Mouse (Mus musculus) hindbrain, embryonic 16.5 days (tissue): ENCODE data around the gene Rhebl1. TPM values are rescaled to one million over a fixed set of nuclear protein-coding genes. Genes with fewer than 3 reads are reported as not detected.
"Not testable (repeated sequence)": the region's sequence is repeated elsewhere in the genome, so short reads cannot be mapped to it uniquely, and the experiment has no call there.

Experiments
- ATAC-seq: fragments of 200-750 bp; cut with Nextera tagmentation; 2 replicates; pipeline ENCODE4 v1.8.0; 2017; ENCODE audit warnings: moderate TSS enrichment, moderate library complexity
- H3K27ac ChIP-seq: fragments of 300-500 bp; sonication (generic); 2 replicates; pipeline ENCODE4 v1.5.1; 2014; ENCODE audit warnings: low read depth, mild to moderate bottlenecking, control low read depth, low read length, moderate library complexity
- H3K27me3 ChIP-seq: fragments of 300-500 bp; sonication (generic); replicated peaks from 2 replicates; pipeline ENCODE4 v1.6.1; 2014; ENCODE audit warnings: low read length; ENCODE audit not compliant: control insufficient read depth, insufficient read depth
- H3K36me3 ChIP-seq: fragments of 300-500 bp; sonication (generic); 2 replicates; pipeline ENCODE4 v1.6.1; 2014; ENCODE audit warnings: mild to moderate bottlenecking, low read length, moderate library complexity, mixed read lengths; ENCODE audit not compliant: control insufficient read depth, insufficient read depth
- H3K4me1 ChIP-seq: fragments of 300-500 bp; sonication (generic); 2 replicates; pipeline ENCODE4 v1.6.1; 2014; ENCODE audit warnings: low read depth, low read length; ENCODE audit not compliant: control insufficient read depth, insufficient read depth
- H3K4me2 ChIP-seq: fragments of 300-500 bp; sonication (generic); 2 replicates; pipeline ENCODE4 v1.6.1; 2014; ENCODE audit warnings: mild to moderate bottlenecking, low read length, control low read depth, moderate library complexity
- H3K4me3 ChIP-seq: fragments of 300-500 bp; sonication (generic); 2 replicates; pipeline ENCODE4 v1.5.1; 2014; ENCODE audit warnings: mild to moderate bottlenecking, low read length, control low read depth, moderate library complexity
- H3K9ac ChIP-seq: fragments of 300-500 bp; sonication (generic); 2 replicates; pipeline ENCODE4 v1.6.1; 2014; ENCODE audit warnings: low read depth, mild to moderate bottlenecking, control low read depth, low read length, moderate library complexity
- H3K9me3 ChIP-seq: fragments of 300-500 bp; sonication (generic); 2 replicates; pipeline ENCODE4 v1.6.1; 2014; ENCODE audit warnings: mild to moderate bottlenecking, low read length, moderate library complexity; ENCODE audit not compliant: control insufficient read depth
- WGBS: fragments of 180-500 bp; shearing (Covaris S2); extraction: QIAGEN DNeasy Blood & Tissue Kit; methylation state at CpG from one replicate; pipeline ENCODE4 v1.1.7; 2014; 5-methylcytosine and 5-hydroxymethylcytosine counted together
- polyA plus RNA-seq: library from polyadenylated mRNA; unstranded; fragments of >200 nt; fragmentation: Nextera tagmentation; extraction: Ambion mirVana; gene quantifications from 2 replicates; pipeline ENCODE4 v1.2.1, GENCODE M21; 2015

Rhebl1 gene
- polyA plus RNA-seq, 1 experiment from 2014 or later, result 33.4 TPM

GRCm38 (mm10) chr15:98930998-98931397 is 36.7 kb upstream of the Rhebl1 start:
- WGBS, result 65% methylated on average over 3 of the region's 3 CpGs
- Histone ChIP-seq H3K4me3 (no peak overlapping the region), H3K27me3 (no peaks in the 10 kb centered on the region), H3K27ac (no peak overlapping the region), H3K36me3 (0 out of 2 replicates have a peak, but pooled peaks cover 3% of the 10 kb centered on the region), H3K4me2 (peak overlapping the region; percentile 27; the same call in 1 of the 2 replicates), H3K9me3 (no peaks in the 10 kb centered on the region), H3K4me1 (peaks cover 27% of the 10 kb centered on the region), H3K9ac (no peak overlapping the region)
- ATAC-seq, result no peak

GRCm38 (mm10) chr15:98930017-98930734 is 35.8 kb upstream of the Rhebl1 start:
- H3K9me3 ChIP-seq, result no peaks in the 10 kb centered on the region

GRCm38 (mm10) chr15:98928598-98929240 is 34.4 kb upstream of the Rhebl1 start:
- WGBS, result 16% methylated on average over 13 of the region's 13 CpGs
- no peak overlapping the region for H3K4me3 ChIP-seq
- H3K27ac ChIP-seq, result no peak overlapping the region
- H3K9ac ChIP-seq, result no peak overlapping the region
- H3K4me2 ChIP-seq, result peak overlapping the region; percentile 19; the same call in 1 of the 2 replicates
- no peaks in the 10 kb centered on the region for H3K27me3 ChIP-seq
- 0 out of 2 replicates have a peak, but pooled peaks cover 3% of the 10 kb centered on the region for H3K36me3 ChIP-seq
- ATAC-seq, result peak; percentile 86
- H3K9me3 ChIP-seq, result no peaks in the 10 kb centered on the region
- peaks cover 15% of the 10 kb centered on the region for H3K4me1 ChIP-seq

More at GRCm38 (mm10) chr15:98930017-98930734, 35.8 kb upstream of the Rhebl1 start:
- Histone ChIP-seq H3K27me3 (no peaks in the 10 kb centered on the region), H3K4me1 (peaks cover 19% of the 10 kb centered on the region), H3K36me3 (0 out of 2 replicates have a peak, but pooled peaks cover 3% of the 10 kb centered on the region), H3K27ac (no peak overlapping the region), H3K4me3 (no peak overlapping the region), H3K9ac (no peak overlapping the region), H3K4me2 (no peak overlapping the region; the same call in 1 of the 2 replicates)
- no peak for ATAC-seq
- 51% methylated on average over 8 of the region's 8 CpGs for WGBS

GRCm38 (mm10) chr15:98927566-98927965 is 33.2 kb upstream of the Rhebl1 start:
- WGBS, result 78% methylated on average over 5 of the region's 5 CpGs
- Histone ChIP-seq H3K27me3 (no peaks in the 10 kb centered on the region), H3K9me3 (no peaks in the 10 kb centered on the region), H3K4me2 (no peak overlapping the region), H3K4me1 (peaks cover 12% of the 10 kb centered on the region), H3K36me3 (0 out of 2 replicates have a peak, but pooled peaks cover 3% of the 10 kb centered on the region), H3K27ac (no peak overlapping the region), H3K4me3 (no peak overlapping the region), H3K9ac (no peak overlapping the region)
- no peak for ATAC-seq

- Histone ChIP-seq H3K27ac (no peak overlapping the region), H3K27me3 (no peaks in the 10 kb centered on the region), H3K4me1 (peaks cover 5% of the 10 kb centered on the region; the same call in 1 of the 2 replicates), H3K9me3 (no peaks in the 10 kb centered on the region), H3K4me2 (no peak overlapping the region), H3K36me3 (no peaks in the 10 kb centered on the region), H3K9ac (no peak overlapping the region), H3K4me3 (no peak overlapping the region)
- ATAC-seq, result no peak
- 78% methylated on average over 3 of the region's 3 CpGs for WGBS
Observed at GRCm38 (mm10) chr15:98924682-98925081, 30.3 kb upstream of the Rhebl1 start.

- Histone ChIP-seq H3K4me1 (no peaks in the 10 kb centered on the region; the same call in 1 of the 2 replicates), H3K4me3 (no peak overlapping the region), H3K27ac (no peak overlapping the region), H3K4me2 (no peak overlapping the region), H3K9ac (no peak overlapping the region), H3K27me3 (no peaks in the 10 kb centered on the region), H3K9me3 (no peaks in the 10 kb centered on the region), H3K36me3 (no peaks in the 10 kb centered on the region)
- ATAC-seq, result no peak
- 87% methylated on average over 2 of the region's 2 CpGs for WGBS
Observed at GRCm38 (mm10) chr15:98923031-98923537, 28.7 kb upstream of the Rhebl1 start.

GRCm38 (mm10) chr15:98922581-98922980 is 28.2 kb upstream of the Rhebl1 start:
- no peak overlapping the region for H3K4me2 ChIP-seq
- H3K27me3 ChIP-seq, result no peaks in the 10 kb centered on the region
- H3K4me3 ChIP-seq, result no peak overlapping the region
- H3K4me1 ChIP-seq, result no peaks in the 10 kb centered on the region; the same call in 1 of the 2 replicates
- ATAC-seq, result no peak
- 48% methylated on average over 3 of the region's 3 CpGs for WGBS
- H3K36me3 ChIP-seq, result no peaks in the 10 kb centered on the region
- no peaks in the 10 kb centered on the region for H3K9me3 ChIP-seq
- no peak overlapping the region for H3K27ac ChIP-seq
- no peak overlapping the region for H3K9ac ChIP-seq

GRCm38 (mm10) chr15:98921510-98921909 is 27.2 kb upstream of the Rhebl1 start:
- WGBS, result 88% methylated on average over 5 of the region's 5 CpGs
- H3K27ac ChIP-seq, result no peak overlapping the region
- no peaks in the 10 kb centered on the region for H3K9me3 ChIP-seq
- H3K4me1 ChIP-seq, result peaks cover 5% of the 10 kb centered on the region
- no peak for ATAC-seq
- H3K4me3 ChIP-seq, result no peak overlapping the region
- H3K36me3 ChIP-seq, result no peaks in the 10 kb centered on the region
- no peak overlapping the region for H3K4me2 ChIP-seq
- H3K9ac ChIP-seq, result no peak overlapping the region
- no peaks in the 10 kb centered on the region for H3K27me3 ChIP-seq

- peak overlapping the region; percentile 96 for H3K4me3 ChIP-seq
- H3K9ac ChIP-seq, result peak overlapping the region; percentile 58
- not testable (repeated sequence) for ATAC-seq, H3K27me3 ChIP-seq, H3K36me3 ChIP-seq, H3K9me3 ChIP-seq
- peak overlapping the region; percentile 58 for H3K4me2 ChIP-seq
- peaks cover 21% of the 10 kb centered on the region for H3K4me1 ChIP-seq
- WGBS, result 22% methylated on average over 8 of the region's 8 CpGs
- peak overlapping the region; percentile 94 for H3K27ac ChIP-seq
Observed at GRCm38 (mm10) chr15:98918499-98918895, 24.2 kb upstream of the Rhebl1 start.
